Mouse (Mus musculus) MEL (cell line): Measurements from ENCODE around the gene Grk4. TPM values are rescaled to one million over a fixed set of nuclear protein-coding genes. Genes with fewer than 3 reads are reported as not detected.

Experiments
- DNase-seq: peaks from one replicate; pipeline ENCODE4 v3.0.0; 2011; ENCODE audit warnings: low read depth, low spot score
- H3K27ac ChIP-seq: 2 replicates; pipeline ENCODE4 v1.5.1; 2012; ENCODE audit warnings: low read depth, mild to moderate bottlenecking, control low read depth, low read length, moderate library complexity; ENCODE audit not compliant: control insufficient read depth
- H3K27me3 ChIP-seq, 2 experiments: fragments of 150-350 bp in 1 of 2; sonication (generic) in 1 of 2; 2 replicates each; pipeline ENCODE4 v1.6.1; 2012; ENCODE audit warnings: low read length in 2 of 2, mild to moderate bottlenecking in 2 of 2, improper control_type of control experiment in 1 of 2, moderate library complexity in 1 of 2; ENCODE audit not compliant: insufficient read depth in 2 of 2, control insufficient read depth in 1 of 2
- H3K36me3 ChIP-seq, 2 experiments: 2 replicates each; pipeline ENCODE4 v1.6.1; 2012 to 2014; ENCODE audit warnings: low read length in 2 of 2, improper control_type of control experiment in 1 of 2, inconsistent platforms in 1 of 2, mild to moderate bottlenecking in 1 of 2; ENCODE audit not compliant: insufficient read depth in 2 of 2, control insufficient read depth in 1 of 2
- H3K4me1 ChIP-seq, 2 experiments: fragments of 150-350 bp in 1 of 2; sonication (generic) in 1 of 2; 2 replicates each; pipeline ENCODE4 v1.6.1; 2012; ENCODE audit warnings: low read length in 2 of 2, improper control_type of control experiment in 1 of 2, mild to moderate bottlenecking in 1 of 2; ENCODE audit not compliant: insufficient read depth in 2 of 2, control insufficient read depth in 1 of 2
- H3K4me3 ChIP-seq, 2 experiments: fragments of 150-350 bp in 1 of 2; sonication (generic) in 1 of 2; 2 replicates each; pipeline ENCODE4 v1.5.1; 2012; ENCODE audit warnings: low read depth in 2 of 2, low read length in 2 of 2, mild to moderate bottlenecking in 2 of 2, moderate library complexity in 2 of 2, control low read depth in 1 of 2, improper control_type of control experiment in 1 of 2; ENCODE audit not compliant: control insufficient read depth in 1 of 2, insufficient read depth in 1 of 2
- H3K79me2 ChIP-seq: 2 replicates; pipeline ENCODE4 v1.6.1; 2012; ENCODE audit warnings: mild to moderate bottlenecking, low read length, moderate library complexity; ENCODE audit not compliant: control insufficient read depth, poor library complexity, insufficient read depth
- H3K9ac ChIP-seq: 2 replicates; pipeline ENCODE4 v1.6.1; 2012; ENCODE audit warnings: low read depth, mild to moderate bottlenecking, control low read depth, low read length, moderate library complexity; ENCODE audit not compliant: control insufficient read depth, poor library complexity, severe bottlenecking
- H3K9me3 ChIP-seq: fragments of 150-350 bp; sonication (generic); replicated peaks from 2 replicates; pipeline ENCODE4 v1.6.1; 2012; ENCODE audit warnings: mild to moderate bottlenecking, low read length, improper control_type of control experiment, moderate library complexity; ENCODE audit not compliant: insufficient read depth
- CHD1 ChIP-seq: IDR thresholded peaks from 2 replicates; pipeline ENCODE4 v1.6.1; 2012; ENCODE audit warnings: low read depth, mild to moderate bottlenecking, inconsistent platforms, low read length, improper control_type of control experiment
- CHD2 ChIP-seq: IDR thresholded peaks from 2 replicates; pipeline ENCODE4 v1.6.1; 2011; ENCODE audit warnings: low read length, improper control_type of control experiment
- CTCF ChIP-seq, 3 experiments: IDR thresholded peaks in 2 of 3; conservative IDR thresholded peaks in 1 of 3; 2 replicates each; pipeline ENCODE4 v1.5.1; 2011 to 2012; ENCODE audit warnings: low read length in 3 of 3, low read depth in 2 of 3, mild to moderate bottlenecking in 2 of 3, improper control_type of control experiment in 1 of 3, inconsistent platforms in 1 of 3, mixed read lengths in 1 of 3, moderate library complexity in 1 of 3; ENCODE audit not compliant: control insufficient read depth in 1 of 3, insufficient read depth in 1 of 3, poor library complexity in 1 of 3, severe bottlenecking in 1 of 3
- E2F4 ChIP-seq: IDR thresholded peaks from 2 replicates; pipeline ENCODE4 v1.6.1; 2011; ENCODE audit warnings: low read depth, low read length, improper control_type of control experiment, borderline replicate concordance
- MAFK ChIP-seq: IDR thresholded peaks from 2 replicates; pipeline ENCODE4 v1.6.1; 2011; ENCODE audit warnings: low read depth, mild to moderate bottlenecking, low read length, improper control_type of control experiment, borderline replicate concordance
- MAZ ChIP-seq: IDR thresholded peaks from 2 replicates; pipeline ENCODE4 v1.6.1; 2012; ENCODE audit warnings: low read depth, mild to moderate bottlenecking, inconsistent platforms, low read length, improper control_type of control experiment
- MEF2A ChIP-seq: IDR thresholded peaks from 2 replicates; pipeline ENCODE4 v1.6.1; 2014; ENCODE audit warnings: low read depth, mild to moderate bottlenecking, inconsistent platforms, low read length, improper control_type of control experiment; ENCODE audit not compliant: poor library complexity, insufficient replicate concordance, severe bottlenecking; ENCODE audit errors: extremely low read depth
- MXI1 ChIP-seq: IDR thresholded peaks from 2 replicates; pipeline ENCODE4 v1.6.1; 2011; ENCODE audit warnings: mild to moderate bottlenecking, low read depth, low read length, improper control_type of control experiment
- MYB ChIP-seq: IDR thresholded peaks from 2 replicates; pipeline ENCODE4 v1.6.1; 2011; ENCODE audit warnings: mild to moderate bottlenecking, low read depth, low read length, improper control_type of control experiment
- MYC ChIP-seq: IDR thresholded peaks from 2 replicates; pipeline ENCODE4 v1.6.1; 2011; ENCODE audit warnings: low read depth, mild to moderate bottlenecking, low read length, improper control_type of control experiment, moderate library complexity
- NELFE ChIP-seq: IDR thresholded peaks from 2 replicates; pipeline ENCODE4 v1.6.1; 2011; ENCODE audit warnings: low read depth, low read length, improper control_type of control experiment
- POLR2A ChIP-seq, 2 experiments: IDR thresholded peaks; 2 replicates each; pipeline ENCODE4 v1.6.1; 2011 to 2012; ENCODE audit warnings: low read length in 2 of 2, mild to moderate bottlenecking in 2 of 2, control low read depth in 1 of 2, improper control_type of control experiment in 1 of 2, low read depth in 1 of 2, moderate library complexity in 1 of 2; ENCODE audit not compliant: control insufficient read depth in 1 of 2, insufficient read depth in 1 of 2, poor library complexity in 1 of 2
- POLR2AphosphoS2 ChIP-seq: IDR thresholded peaks from 2 replicates; pipeline ENCODE4 v1.6.1; 2011; ENCODE audit warnings: low read length, improper control_type of control experiment
- RAD21 ChIP-seq: IDR thresholded peaks from 2 replicates; pipeline ENCODE4 v1.6.1; 2011; ENCODE audit warnings: mild to moderate bottlenecking, low read depth, low read length, improper control_type of control experiment
- SIN3A ChIP-seq: IDR thresholded peaks from 2 replicates; pipeline ENCODE4 v1.6.1; 2012; ENCODE audit warnings: low read length, improper control_type of control experiment, inconsistent platforms
- SMC3 ChIP-seq: IDR thresholded peaks from 2 replicates; pipeline ENCODE4 v1.6.1; 2011; ENCODE audit warnings: low read depth, low read length, improper control_type of control experiment
- TCF12 ChIP-seq: IDR thresholded peaks from 2 replicates; pipeline ENCODE4 v1.6.1; 2014; ENCODE audit warnings: low read depth, mild to moderate bottlenecking, inconsistent platforms, low read length, improper control_type of control experiment, moderate library complexity
- UBTF ChIP-seq: IDR thresholded peaks from 2 replicates; pipeline ENCODE4 v1.6.1; 2012; ENCODE audit warnings: low read depth, mild to moderate bottlenecking, inconsistent platforms, low read length, improper control_type of control experiment, moderate library complexity, borderline replicate concordance; ENCODE audit not compliant: insufficient read depth
- ZMIZ1 ChIP-seq: IDR thresholded peaks from 2 replicates; pipeline ENCODE4 v1.6.1; 2012; ENCODE audit warnings: low read depth, mild to moderate bottlenecking, inconsistent platforms, low read length, improper control_type of control experiment, moderate library complexity
- polyA plus RNA-seq, 2 experiments: library from polyadenylated mRNA; stranded (reverse) in 1 of 2; unstranded in 1 of 2; fragments of >175 nt in 1 of 2; fragments of >200 nt in 1 of 2; gene quantifications; 2 replicates each; pipeline versions ENCODE4 v1.2.1 to v1.2.4; 2012; ENCODE audit warnings: low replicate concordance in 2 of 2, low read depth in 1 of 2; ENCODE audit not compliant: insufficient read length in 2 of 2, insufficient read depth in 1 of 2, missing spikeins in 1 of 2
- total RNA-seq: library from RNA; depleted of rRNA; stranded (reverse); fragments of 300-350 nt; gene quantifications from 2 replicates; pipeline ENCODE4 v1.2.3, GENCODE M21; 2012

Grk4 gene
- total and polyA plus RNA-seq, 3 experiments: 0.70 to 0.81 TPM; not detected in 1

GRCm38 (mm10) chr5:34751477-34751876 is 91.3 kb downstream of the Grk4 start:
- Histone ChIP-seq H3K9me3 (no peaks in the 10 kb centered on the region), H3K27me3 (peaks cover 6 to 19% of the 10 kb centered on the region in 2 experiments), H3K36me3 (no peaks in the 10 kb centered on the region), H3K27ac (no peak overlapping the region), H3K4me1 (no peaks in the 10 kb centered on the region), H3K9ac (no peak overlapping the region), H3K4me3 (no peak overlapping the region), H3K79me2 (no peaks in the 10 kb centered on the region)
- peak; percentile 25 for TF ChIP-seq RAD21
- no peak for TF ChIP-seq MYC
- peak; percentile 9; the same call in 1 of the 2 replicates for TF ChIP-seq SMC3
- TF ChIP-seq CTCF (IDR thresholded peaks at IDR 0.05 in 2 of 3, conservative IDR thresholded peaks at IDR 0.05 in 1 of 3; ENCODE audit: control insufficient read depth in 1 of 3, insufficient read depth in 1 of 3, low read depth in 2 of 3, low read length in 3 of 3, poor library complexity in 1 of 3, severe bottlenecking in 1 of 3): peak in 2 of 3 experiments; percentile 11 to 26; a peak in 1 of 6 replicates
- no peak for DNase-seq

DNA sequence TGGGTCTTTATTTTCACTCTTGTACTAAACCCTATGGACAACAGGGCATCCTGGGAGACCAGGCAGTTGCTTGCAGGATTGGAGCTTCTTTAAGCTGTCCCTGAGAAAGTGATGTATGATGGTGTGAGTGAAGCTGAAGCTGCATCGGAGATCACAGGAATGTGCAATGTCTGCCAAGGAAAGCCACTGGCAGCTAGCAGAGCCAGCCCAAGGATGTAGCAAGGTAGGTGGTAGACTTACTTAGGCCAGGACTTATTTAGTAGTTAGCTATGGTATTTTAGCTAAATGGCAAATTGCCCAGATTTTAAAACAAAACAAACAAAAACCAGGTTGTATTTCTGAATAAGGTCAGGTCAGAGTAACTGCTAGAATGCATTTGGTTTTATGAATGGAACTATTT is 98.6 kb downstream of the Grk4 start:
- Histone ChIP-seq H3K9me3 (no peaks in the 10 kb centered on the region), H3K4me3 (no peak overlapping the region), H3K27me3 (peaks cover 4 to 26% of the 10 kb centered on the region in 2 experiments), H3K36me3 (peaks cover 0 to 4% of the 10 kb centered on the region in 2 experiments; a peak in 2 of 4 replicates), H3K4me1 (peaks cover 0 to 5% of the 10 kb centered on the region in 2 experiments; a peak in 2 of 4 replicates), H3K27ac (no peak overlapping the region), H3K9ac (no peak overlapping the region), H3K79me2 (peaks cover 16% of the 10 kb centered on the region)
- no peak for TF ChIP-seq UBTF
- no peak for TF ChIP-seq CTCF (IDR thresholded peaks at IDR 0.05 in 2 of 3, conservative IDR thresholded peaks at IDR 0.05 in 1 of 3; ENCODE audit: control insufficient read depth in 1 of 3, insufficient read depth in 1 of 3, low read depth in 2 of 3, low read length in 3 of 3, poor library complexity in 1 of 3, severe bottlenecking in 1 of 3)
- TF ChIP-seq MYC: no peak
- no peak for TF ChIP-seq NELFE
- no peak for TF ChIP-seq ZMIZ1
- TF ChIP-seq E2F4: no peak
- TF ChIP-seq SMC3: no peak
- TF ChIP-seq POLR2A (IDR thresholded peaks at IDR 0.05; ENCODE audit: control insufficient read depth in 1 of 2, insufficient read depth in 1 of 2, low read depth in 1 of 2, low read length in 2 of 2, poor library complexity in 1 of 2): no peak
- TF ChIP-seq MAFK: no peak
- TF ChIP-seq CHD1: no peak
- no peak for TF ChIP-seq TCF12
- TF ChIP-seq SIN3A: no peak
- no peak for TF ChIP-seq MXI1
- no peak for TF ChIP-seq MEF2A
- no peak for TF ChIP-seq CHD2
- TF ChIP-seq MYB: no peak
- TF ChIP-seq MAZ: no peak
- TF ChIP-seq POLR2AphosphoS2: no peak
- DNase-seq: no peak
